Mouse (Mus musculus) megakaryocyte, embryonic 14.5 days (primary cell): ENCODE measurements around the gene Golph3. TPM values are rescaled to one million over a fixed set of nuclear protein-coding genes. Genes with fewer than 3 reads are reported as not detected.

ENCODE experiments used
- H3K27me3 ChIP-seq: replicated peaks from 2 replicates; pipeline ENCODE3; 2012; ENCODE audit warnings: inconsistent platforms
- H3K36me3 ChIP-seq: replicated peaks from 2 replicates; pipeline ENCODE3; 2012; ENCODE audit warnings: low read length, inconsistent platforms, mixed read lengths
- H3K4me1 ChIP-seq: 2 replicates; pipeline ENCODE4 v1.6.1; 2012; ENCODE audit warnings: inconsistent platforms
- H3K4me3 ChIP-seq: replicated peaks from 2 replicates; pipeline ENCODE3; 2012; ENCODE audit warnings: moderate library complexity, mild to moderate bottlenecking, inconsistent platforms
- H3K9me3 ChIP-seq: 2 replicates; pipeline ENCODE4 v1.6.1; 2012; ENCODE audit warnings: inconsistent platforms
- FLI1 ChIP-seq: IDR thresholded peaks from 2 replicates; pipeline ENCODE4 v1.6.1; 2012; ENCODE audit warnings: low read length, inconsistent platforms, mixed read lengths
- GATA1 ChIP-seq: IDR thresholded peaks from 3 replicates; pipeline ENCODE4 v1.6.1; 2012; ENCODE audit warnings: mixed read lengths, low read length, inconsistent platforms, borderline replicate concordance
- polyA plus RNA-seq: library from polyadenylated mRNA; stranded (reverse); fragments of >175 nt; gene quantifications from 2 replicates; pipeline ENCODE4 v1.2.3, GENCODE M21; 2012; ENCODE audit warnings: low replicate concordance; ENCODE audit not compliant: insufficient read depth

Golph3 gene
- polyA plus RNA-seq, 1 experiment = 175 TPM

GRCm38 (mm10) chr15:12317290-12317689 is 4.0 kb upstream of the Golph3 start:
- peaks cover 5% of the 10 kb centered on the region for H3K27me3 ChIP-seq
- no peaks in the 10 kb centered on the region for H3K36me3 ChIP-seq
- no peak overlapping the region for H3K4me3 ChIP-seq
- H3K4me1 ChIP-seq = peaks cover 54% of the 10 kb centered on the region
- no peaks in the 10 kb centered on the region for H3K9me3 ChIP-seq
- TF ChIP-seq GATA1 = no peak
- no peak for TF ChIP-seq FLI1

DNA sequence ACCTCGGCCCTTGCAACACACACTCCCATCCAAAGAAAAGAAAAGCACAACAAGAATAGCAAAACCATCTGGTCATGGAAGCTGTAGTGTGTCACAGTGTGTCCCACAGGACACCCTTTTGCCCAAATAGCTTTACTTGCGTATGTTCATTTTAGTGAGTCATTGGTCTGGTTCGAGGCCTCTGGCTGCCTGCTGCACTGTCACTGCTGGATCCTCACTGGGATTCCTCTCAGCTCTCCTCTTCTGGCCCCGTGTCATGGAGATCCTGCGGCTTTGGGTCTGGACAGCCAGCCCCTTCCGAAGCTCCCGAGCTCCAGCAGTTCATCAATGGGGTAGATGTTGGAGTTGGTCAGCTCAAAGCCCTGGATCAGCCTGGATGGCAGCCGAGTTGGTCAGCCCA is 2.8 kb upstream of the Golph3 start:
- peaks cover 5% of the 10 kb centered on the region for H3K27me3 ChIP-seq
- H3K9me3 ChIP-seq = no peaks in the 10 kb centered on the region

DNA sequence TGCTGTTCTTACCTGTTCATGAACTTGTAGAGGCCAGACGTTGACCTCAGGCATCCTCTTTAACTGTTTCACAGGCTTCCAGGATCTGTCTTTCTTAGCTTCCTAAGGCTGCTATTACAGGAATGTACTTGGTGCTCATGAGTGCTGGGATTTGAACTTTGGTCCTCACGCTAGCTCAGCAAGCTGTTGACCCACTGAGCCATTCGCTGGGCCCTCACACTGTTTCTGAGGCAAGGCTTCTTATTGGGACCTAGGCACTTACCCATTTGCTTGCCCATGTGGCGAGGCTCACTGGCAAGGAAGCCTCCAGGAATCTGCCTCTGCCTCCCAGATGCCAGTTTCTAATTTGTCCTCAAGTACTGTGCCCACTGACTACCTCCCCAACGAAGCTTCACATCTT is 1.4 kb upstream of the Golph3 start:
- H3K36me3 ChIP-seq = peaks cover 6% of the 10 kb centered on the region
- TF ChIP-seq FLI1 (no peak), GATA1 (no peak)
- peaks cover 61% of the 10 kb centered on the region for H3K4me1 ChIP-seq
- peak overlapping the region; percentile 98 for H3K4me3 ChIP-seq
- peaks cover 5% of the 10 kb centered on the region for H3K27me3 ChIP-seq
- no peaks in the 10 kb centered on the region for H3K9me3 ChIP-seq

More for the DNA sequence above, 2.8 kb upstream of the Golph3 start:
- H3K4me3 ChIP-seq = peak overlapping the region; percentile 71
- peaks cover 53% of the 10 kb centered on the region for H3K4me1 ChIP-seq
- TF ChIP-seq GATA1 (no peak), FLI1 (no peak)
- H3K36me3 ChIP-seq = no peaks in the 10 kb centered on the region

GRCm38 (mm10) chr15:12320441-12321090 is 684 bp upstream of the Golph3 start:
- TF ChIP-seq FLI1 (no peak), GATA1 (no peak)

DNA sequence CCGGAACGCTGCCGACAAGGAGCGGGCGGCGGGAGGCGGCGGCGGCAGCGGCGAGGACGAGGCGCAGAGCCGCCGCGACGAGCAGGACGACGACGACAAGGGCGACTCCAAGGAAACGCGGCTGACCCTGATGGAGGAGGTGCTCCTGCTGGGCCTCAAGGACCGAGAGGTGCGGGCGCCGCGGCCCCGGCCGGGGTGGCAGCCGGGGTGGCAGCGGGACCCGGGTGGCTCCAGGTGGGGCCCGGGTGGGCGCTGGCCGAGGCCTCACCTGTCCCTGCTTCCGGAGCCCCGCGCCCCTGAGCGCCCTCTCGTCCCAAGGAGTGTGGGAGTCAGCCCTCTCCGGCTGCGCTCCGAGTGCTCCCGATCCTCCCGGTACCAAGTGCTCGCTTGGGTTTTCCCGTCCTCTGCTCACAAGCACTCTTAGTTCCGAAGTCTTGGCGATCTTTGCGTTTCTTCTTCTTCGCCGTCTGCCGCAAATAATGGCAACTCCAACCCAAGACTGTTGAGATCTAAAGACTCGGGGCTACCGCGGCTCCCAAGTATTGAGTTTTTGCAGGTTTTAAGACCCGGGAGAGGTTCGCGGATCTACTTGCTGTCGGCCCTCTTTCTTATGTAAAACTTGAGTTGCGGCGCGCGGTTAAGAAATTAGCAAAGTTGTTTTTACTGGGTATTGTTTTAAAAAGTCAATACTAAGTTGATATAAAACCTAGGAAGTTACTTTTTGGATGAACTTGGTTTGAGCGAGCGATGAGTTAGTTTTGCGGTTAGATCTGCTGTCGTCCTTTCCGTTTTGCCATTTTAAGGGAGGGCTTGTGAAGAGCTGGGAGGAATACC is 755 bp downstream of the Golph3 start, which contains the start of gene 1810049J17Rik:
TSS of gene 1810049J17Rik (minus strand) at position 112 of the 834 bp plus-strand sequence.
- Histone ChIP-seq H3K4me1 (peaks cover 62% of the 10 kb centered on the region), H3K27me3 (peaks cover 5% of the 10 kb centered on the region), H3K9me3 (no peaks in the 10 kb centered on the region), H3K4me3 (peak within 1 kb of the TSS; percentile 98), H3K36me3 (peaks cover 18% of the 10 kb centered on the region)
- TF ChIP-seq FLI1 = no peak
- no peak for TF ChIP-seq GATA1

More at GRCm38 (mm10) chr15:12320441-12321090, 684 bp upstream of the Golph3 start:
- peaks cover 8% of the 10 kb centered on the region for H3K36me3 ChIP-seq
- H3K4me3 ChIP-seq = peak overlapping the region; percentile 98
- no peaks in the 10 kb centered on the region for H3K9me3 ChIP-seq
- H3K4me1 ChIP-seq = peaks cover 58% of the 10 kb centered on the region
- peaks cover 5% of the 10 kb centered on the region for H3K27me3 ChIP-seq

- peaks cover 62% of the 10 kb centered on the region for H3K4me1 ChIP-seq
- H3K36me3 ChIP-seq = peaks cover 26% of the 10 kb centered on the region
- TF ChIP-seq GATA1 (no peak), FLI1 (no peak)
- H3K4me3 ChIP-seq = peak overlapping the region; percentile 98
- no peaks in the 10 kb centered on the region for H3K9me3 ChIP-seq
- peaks cover 5% of the 10 kb centered on the region for H3K27me3 ChIP-seq
Measured at GRCm38 (mm10) chr15:12322676-12323402, 1.6 kb downstream of the Golph3 start.

DNA sequence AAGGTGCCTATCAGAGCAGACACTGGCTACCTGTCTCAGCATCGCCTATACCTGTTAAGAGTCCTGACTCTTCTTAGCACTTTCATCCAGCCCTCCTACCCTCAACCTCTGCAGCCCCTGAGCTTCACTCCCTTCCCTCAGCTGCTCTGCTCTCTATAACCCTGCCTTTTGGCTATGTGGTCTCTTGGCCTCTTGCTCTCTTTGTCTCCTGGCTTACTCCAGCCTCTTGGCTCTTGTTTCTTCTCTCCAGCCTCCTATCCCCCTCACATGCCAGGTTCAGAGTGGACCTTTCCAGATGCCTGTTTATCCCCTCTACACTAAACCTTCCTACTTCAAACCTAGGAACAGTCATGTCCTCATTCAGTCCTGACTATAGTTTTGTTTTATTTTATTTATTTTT is 3.1 kb downstream of the Golph3 start:
- Histone ChIP-seq H3K36me3 (peaks cover 33% of the 10 kb centered on the region), H3K27me3 (peaks cover 3% of the 10 kb centered on the region), H3K4me3 (peak overlapping the region; percentile 64), H3K9me3 (no peaks in the 10 kb centered on the region), H3K4me1 (peaks cover 60% of the 10 kb centered on the region)
- TF ChIP-seq GATA1 (no peak), FLI1 (no peak)

DNA sequence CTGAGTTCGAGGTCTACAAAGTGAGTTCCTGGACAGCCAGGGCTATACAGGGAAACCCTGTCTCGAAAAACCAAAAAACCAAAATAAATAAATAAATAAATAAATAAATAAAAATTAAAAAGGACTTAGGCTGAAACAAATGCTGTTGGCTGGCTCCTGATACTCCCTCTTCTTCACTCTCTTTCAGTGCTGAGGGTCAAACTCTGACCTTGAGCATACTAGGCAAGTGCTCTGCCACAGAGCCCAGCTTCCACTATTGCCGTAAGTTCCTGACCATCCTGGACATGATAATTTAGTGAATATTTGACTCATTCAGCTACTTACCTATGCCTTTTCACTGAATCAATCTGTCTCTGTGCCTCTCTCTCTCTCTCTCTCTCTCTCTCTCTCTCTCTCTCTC is 9.1 kb downstream of the Golph3 start:
- Histone ChIP-seq H3K4me1 (peaks cover 82% of the 10 kb centered on the region), H3K36me3 (peaks cover 41% of the 10 kb centered on the region)
- TF ChIP-seq FLI1 (no peak), GATA1 (no peak)

DNA sequence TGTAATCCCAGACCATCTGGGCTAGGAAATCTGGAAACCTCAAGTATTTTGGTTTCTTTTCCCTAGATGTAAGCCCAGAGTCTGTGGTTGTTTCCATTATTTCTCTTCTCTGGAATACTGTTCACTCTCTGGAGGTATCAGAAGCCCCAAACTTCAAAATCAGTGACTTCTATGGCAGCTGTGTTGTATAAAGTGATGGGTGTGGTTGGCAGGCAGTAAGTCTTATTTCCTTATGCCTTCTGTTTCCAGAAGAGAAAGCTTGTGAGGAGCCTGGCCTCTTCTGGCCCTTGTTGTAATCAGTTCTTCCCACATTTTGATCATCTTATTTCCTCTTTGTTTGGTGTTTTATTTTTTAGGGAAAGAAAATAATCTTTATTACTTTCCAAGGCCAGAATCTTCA is 9.6 kb downstream of the Golph3 start:
- Histone ChIP-seq H3K4me1 (peaks cover 80% of the 10 kb centered on the region), H3K27me3 (no peaks in the 10 kb centered on the region), H3K9me3 (no peaks in the 10 kb centered on the region), H3K4me3 (no peak overlapping the region), H3K36me3 (peaks cover 36% of the 10 kb centered on the region)
- TF ChIP-seq FLI1 (no peak), GATA1 (no peak)

More for the DNA sequence above, 9.1 kb downstream of the Golph3 start:
- Histone ChIP-seq H3K27me3 (no peaks in the 10 kb centered on the region), H3K4me3 (no peak overlapping the region), H3K9me3 (no peaks in the 10 kb centered on the region)
